Mouse (Mus musculus) gastrocnemius, postnatal 36 days (tissue): Measurements from ENCODE around the gene Ctnna2. TPM values are rescaled to one million over a fixed set of nuclear protein-coding genes. Genes with fewer than 3 reads are reported as not detected.

Source experiments
- DNase-seq, 2 experiments: peaks; one replicate each; pipeline ENCODE4 v3.0.0; 2022
- intact Hi-C: fragments of 180-260 bp; cut with DNase I; formaldehyde crosslinking; loops from one replicate; pipeline ENCODE4 v1.15.1; 2025
- total RNA-seq, 2 experiments: library from RNA; stranded (reverse); gene quantifications; 2 replicates each; pipeline ENCODE4 v1.2.3; 2021

Ctnna2 gene
- total RNA-seq, 2 experiments from 2014 or later: not detected

DNA sequence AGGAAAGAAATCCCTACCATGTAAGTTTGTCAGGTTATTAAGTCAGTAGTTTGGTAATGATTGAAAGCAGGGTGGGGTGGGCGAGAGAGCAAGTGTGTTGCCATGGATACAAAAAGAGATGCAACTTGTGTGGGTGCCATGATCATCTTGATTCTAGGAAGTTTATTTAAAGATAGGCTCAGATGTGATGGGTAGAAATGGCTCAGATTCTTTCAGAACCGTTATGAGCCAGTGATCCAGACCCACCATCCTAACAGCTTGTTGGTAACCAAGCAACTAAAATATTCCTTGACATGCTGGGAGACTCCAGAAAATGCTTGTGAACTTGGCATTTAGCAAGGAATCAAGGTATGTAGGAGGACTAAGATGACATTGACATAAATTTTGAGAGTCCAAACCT, 521.6 kb downstream of the Ctnna2 start:
- no peak for DNase-seq
- intact Hi-C loops: no loop called here

- no peak for DNase-seq
- intact Hi-C loops: no loop called here
Measured at GRCm38 (mm10) chr6:77446861-77447260, 532.6 kb downstream of the Ctnna2 start.

DNA sequence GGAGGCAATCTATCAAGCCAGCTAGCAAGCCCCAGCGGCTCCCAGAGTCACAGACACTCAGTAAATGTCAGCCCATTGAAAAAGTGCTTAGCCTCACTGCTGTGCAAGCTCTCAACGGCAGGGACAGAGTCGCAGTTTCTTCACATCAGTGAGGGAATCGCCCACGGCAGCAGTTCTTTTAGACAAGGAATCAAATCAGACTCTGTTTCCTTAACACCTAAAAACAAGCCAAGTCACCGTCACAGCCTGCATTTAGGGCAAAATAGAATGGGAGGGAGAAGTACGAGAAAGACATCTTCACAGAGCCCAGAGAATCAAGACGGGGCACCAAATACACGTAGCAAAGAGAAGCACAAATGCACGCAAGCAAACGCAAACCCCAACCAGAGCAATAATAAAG, 535.6 kb downstream of the Ctnna2 start:
- DNase-seq: no peak
- intact Hi-C loops: no loop called here

DNA sequence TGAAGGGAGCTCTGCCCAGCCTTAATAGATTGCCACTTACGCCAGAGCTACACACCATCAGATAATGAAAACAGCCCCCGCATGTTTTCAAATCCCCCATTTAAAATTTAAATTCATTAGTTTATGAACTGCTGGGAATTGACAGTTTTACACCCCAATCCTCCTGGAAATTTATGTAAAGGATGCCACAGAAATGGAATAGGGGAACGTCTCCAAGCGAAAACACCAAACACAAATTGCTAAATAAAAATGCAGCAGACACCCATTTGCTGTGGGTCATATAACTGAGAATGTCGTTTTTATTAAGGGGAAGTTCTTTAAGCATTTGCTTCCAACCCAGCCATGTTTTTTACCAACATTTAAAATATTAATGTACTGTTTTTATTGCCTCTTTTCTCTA, 538.4 kb downstream of the Ctnna2 start:
- DNase-seq: no peak
- intact Hi-C loops: no loop called here

DNA sequence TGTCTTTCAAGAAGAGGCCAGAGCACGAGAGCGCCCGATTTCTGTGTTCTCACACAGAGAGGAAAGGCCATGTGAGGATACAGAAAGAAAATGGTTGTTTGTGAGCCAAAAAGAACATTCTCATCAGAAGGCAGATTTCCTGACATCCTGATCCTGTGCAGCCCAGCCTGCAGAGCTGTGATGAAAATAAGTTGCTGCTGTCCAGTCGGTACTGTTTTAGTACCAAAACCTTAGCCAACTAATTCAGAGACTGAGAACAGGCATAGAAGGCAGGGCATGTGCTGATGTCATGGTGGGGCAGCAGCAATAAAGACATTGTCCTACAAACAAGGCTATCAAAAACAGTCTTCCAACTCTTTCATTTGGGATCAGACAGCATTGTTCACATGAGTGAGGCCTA, 549.1 kb downstream of the Ctnna2 start:
- no peak for DNase-seq
- intact Hi-C loops: no loop called here

DNA sequence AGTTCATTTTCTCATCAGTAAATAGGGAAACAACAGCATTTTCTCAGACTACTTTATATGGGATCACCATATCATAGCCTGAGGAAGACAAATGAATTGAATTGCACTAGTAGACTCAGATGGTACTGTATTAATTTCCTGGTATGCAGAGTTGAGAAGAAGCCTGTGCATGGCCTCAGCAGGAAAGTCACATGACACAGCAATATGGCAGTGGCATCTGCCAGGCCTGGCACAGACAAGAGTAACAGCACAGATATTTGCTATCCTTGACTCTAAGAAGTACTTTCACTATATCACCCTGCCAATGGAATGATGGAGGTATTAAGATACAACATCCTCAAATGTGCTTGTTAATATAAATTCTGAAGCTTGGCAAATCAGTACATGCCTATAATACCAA, 553.8 kb downstream of the Ctnna2 start:
- no peak for DNase-seq
- intact Hi-C loops: no loop called here

- no peak for DNase-seq
- intact Hi-C loops: no loop called here
Measured at GRCm38 (mm10) chr6:77424826-77425225, 554.7 kb downstream of the Ctnna2 start.

- intact Hi-C loops: no loop called here
- no peak for DNase-seq
Measured at GRCm38 (mm10) chr6:77421564-77422139, 557.8 kb downstream of the Ctnna2 start.

DNA sequence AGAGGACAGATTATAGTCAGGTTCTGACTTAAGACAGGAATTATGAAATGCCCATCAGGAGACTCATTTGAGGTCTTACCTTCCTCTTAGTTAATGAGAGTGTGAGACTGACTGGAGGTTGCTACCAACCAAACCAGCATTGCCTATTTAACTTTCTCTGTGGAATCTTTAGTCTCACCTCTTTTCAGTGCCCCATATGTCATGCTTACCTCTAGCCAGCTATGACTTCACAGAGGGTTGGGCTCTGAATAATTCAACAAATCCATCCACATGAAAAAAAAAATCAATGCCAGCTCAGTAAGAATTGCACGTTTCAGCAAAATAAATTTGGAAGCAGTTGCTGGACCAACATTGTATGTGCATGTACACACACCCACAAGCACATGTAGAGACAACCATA, 562.5 kb downstream of the Ctnna2 start:
- no peak for DNase-seq

GRCm38 (mm10) chr6:77413530-77413929, 566.0 kb downstream of the Ctnna2 start:
- DNase-seq: no peak
- intact Hi-C loops: no loop called here

More for the DNA sequence above, 562.5 kb downstream of the Ctnna2 start:
- intact Hi-C loops: no loop called here

DNA sequence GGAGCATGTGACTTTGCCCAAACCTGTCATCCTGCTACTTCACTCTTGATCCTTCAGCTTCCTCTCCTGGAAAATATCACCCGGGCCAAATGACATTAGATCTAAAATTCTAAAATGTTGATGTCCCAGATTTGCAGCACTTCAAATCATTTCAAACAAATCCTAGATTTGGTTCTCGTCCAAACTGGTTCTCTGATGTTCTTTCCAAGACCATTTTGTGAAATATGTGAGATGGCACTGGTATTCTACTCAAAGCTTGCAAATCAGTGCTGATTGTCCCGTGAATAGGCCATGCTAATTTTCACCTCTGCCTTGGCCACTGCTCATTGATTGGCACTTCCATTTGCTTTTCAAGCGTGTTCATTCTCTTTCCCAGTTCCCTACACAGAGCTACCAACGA, 571.0 kb downstream of the Ctnna2 start:
- intact Hi-C loops: no loop called here
- no peak for DNase-seq

DNA sequence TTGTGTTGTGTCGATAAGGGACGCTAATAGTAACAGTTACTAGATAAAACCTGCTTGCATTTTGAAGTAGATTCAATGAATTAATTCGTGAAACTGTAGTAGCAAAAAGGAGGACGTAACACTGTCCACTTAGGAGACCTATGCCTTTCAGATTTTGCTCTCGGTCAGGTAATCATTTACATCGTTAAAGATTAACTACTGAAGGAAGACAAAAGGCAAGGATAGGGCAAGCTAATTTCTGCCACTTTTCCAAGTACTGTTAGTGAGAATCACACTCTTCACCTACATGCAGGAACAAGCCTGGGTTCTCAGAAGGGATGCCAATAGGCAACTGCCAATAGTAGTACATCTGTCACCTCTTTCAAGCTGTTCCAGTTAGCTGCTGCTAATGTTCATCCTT, 578.7 kb downstream of the Ctnna2 start:
- intact Hi-C loops: no loop called here
- DNase-seq: no peak

GRCm38 (mm10) chr6:77391663-77392062, 587.8 kb downstream of the Ctnna2 start:
- intact Hi-C loops: no loop called here
- no peak for DNase-seq

DNA sequence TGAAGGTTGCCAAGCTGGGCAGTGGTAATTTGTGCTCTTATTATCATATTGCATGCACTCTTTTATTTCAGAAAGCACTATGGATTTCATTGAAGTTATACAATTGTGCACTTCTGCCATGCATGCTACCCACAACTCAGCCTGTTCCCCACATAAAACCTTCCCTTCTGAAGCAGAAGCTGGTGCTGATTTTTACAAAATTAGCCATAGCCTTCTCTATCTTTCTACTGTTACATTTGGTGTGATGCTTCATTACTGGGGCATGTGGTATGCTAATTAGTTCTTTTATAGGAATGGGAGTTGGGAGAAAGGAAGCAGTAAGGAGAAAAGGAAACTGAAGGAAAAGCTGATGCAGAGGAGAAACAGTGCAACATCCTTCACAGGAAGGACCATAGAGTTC, 598.2 kb downstream of the Ctnna2 start:
- intact Hi-C loops: no loop called here
- DNase-seq: no peak

DNA sequence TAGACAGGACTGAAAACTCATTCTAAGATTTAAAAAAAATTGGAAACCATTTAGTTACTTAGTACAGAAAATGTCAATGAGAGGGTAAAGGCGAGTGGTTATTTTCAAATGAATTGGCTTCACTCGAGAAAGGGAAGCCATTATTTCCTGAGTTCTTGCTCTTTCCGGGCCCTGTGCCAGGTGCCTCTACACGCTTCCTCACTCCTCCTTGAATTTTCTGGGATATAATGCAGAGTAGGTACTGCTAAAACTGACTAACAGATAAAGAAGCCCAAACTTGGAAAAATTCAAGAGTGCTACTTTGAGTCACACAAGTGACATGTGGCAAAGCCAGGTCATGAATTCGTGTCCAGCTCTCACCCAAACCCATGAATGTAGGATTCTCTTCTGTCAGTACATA, 606.4 kb downstream of the Ctnna2 start:
- DNase-seq: no peak
- intact Hi-C loops: no loop called here

DNA sequence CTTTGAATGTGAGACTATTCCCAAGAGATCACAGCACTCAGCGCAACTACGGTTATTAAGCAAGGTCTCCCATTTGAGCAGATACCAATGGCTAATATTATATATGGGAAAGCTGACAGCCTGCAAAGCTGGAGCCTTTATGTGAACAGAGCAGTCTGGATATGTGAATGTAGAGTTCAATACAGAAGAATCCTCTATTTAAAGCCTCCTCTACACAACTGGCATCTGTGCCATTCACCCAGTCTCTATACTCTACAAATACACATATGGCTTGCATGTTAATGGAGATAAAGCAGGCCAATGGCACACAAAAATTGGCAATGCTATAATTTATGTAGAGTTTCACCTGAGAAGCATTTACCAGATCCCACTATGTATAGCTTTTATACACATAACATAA, 608.4 kb downstream of the Ctnna2 start:
- intact Hi-C loops: no loop called here
- DNase-seq: no peak

GRCm38 (mm10) chr6:77358471-77358837, 621.0 kb downstream of the Ctnna2 start:
- intact Hi-C loops: no loop called here
- no peak for DNase-seq

- no peak for DNase-seq
- intact Hi-C loops: no loop called here
Measured at GRCm38 (mm10) chr6:77357748-77358470, 621.6 kb downstream of the Ctnna2 start.

- intact Hi-C loops: no loop called here
- no peak for DNase-seq
Measured at GRCm38 (mm10) chr6:77354826-77355225, 624.7 kb downstream of the Ctnna2 start.

DNA sequence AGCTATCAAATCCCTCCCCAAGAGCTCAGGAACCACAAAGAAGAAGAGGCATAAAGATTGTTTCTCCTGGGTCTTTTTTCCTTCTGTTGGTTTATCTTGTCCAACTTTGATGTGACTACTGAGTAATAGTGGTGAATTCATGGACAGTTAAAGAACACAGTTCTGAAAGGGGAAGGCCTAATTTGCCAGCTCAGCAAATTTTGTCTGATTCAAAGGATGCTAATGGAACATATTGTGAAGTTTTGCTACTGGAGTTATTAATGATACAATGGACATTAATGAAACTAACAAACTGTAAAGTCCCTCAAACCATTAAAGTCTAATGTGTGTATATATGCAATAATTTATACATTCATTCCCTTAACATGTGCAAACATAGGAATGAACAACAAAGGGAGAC, 635.7 kb downstream of the Ctnna2 start:
- no peak for DNase-seq
- intact Hi-C loops: no loop called here

- no peak for DNase-seq
- intact Hi-C loops: no loop called here
Measured at GRCm38 (mm10) chr6:77335537-77335936, 644.0 kb downstream of the Ctnna2 start.

DNA sequence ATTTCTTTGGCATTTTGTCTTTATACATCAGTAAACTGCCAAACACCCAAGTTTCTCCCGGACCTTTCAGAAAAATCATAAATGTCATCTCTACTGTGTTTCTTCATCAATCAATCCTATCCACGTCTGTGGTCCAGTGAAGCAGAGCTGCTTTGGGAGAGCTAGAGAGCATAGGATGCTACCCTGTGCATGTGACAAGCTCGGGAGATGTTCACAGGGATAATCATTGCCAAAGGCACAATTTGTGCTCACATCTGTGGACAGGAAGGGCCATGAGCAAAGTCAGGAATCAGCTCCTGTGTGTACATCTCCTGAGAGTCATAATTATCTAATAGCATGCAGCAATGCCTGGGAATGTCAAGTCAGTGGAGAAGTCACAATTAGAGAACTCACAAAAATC, 654.8 kb downstream of the Ctnna2 start:
- no peak for DNase-seq
- intact Hi-C loops: no loop called here

- intact Hi-C loops: no loop called here
- no peak for DNase-seq
Measured at GRCm38 (mm10) chr6:77324327-77324726, 655.2 kb downstream of the Ctnna2 start.
